Mouse (Mus musculus) megakaryocyte, embryonic 14.5 days (primary cell): Measurements from ENCODE around the gene Mbnl3.

ENCODE experiments used
- FLI1 ChIP-seq: IDR thresholded peaks from 2 replicates; pipeline ENCODE4 v1.6.1; 2012; ENCODE audit warnings: low read length, inconsistent platforms, mixed read lengths
- GATA1 ChIP-seq: IDR thresholded peaks from 3 replicates; pipeline ENCODE4 v1.6.1; 2012; ENCODE audit warnings: mixed read lengths, low read length, inconsistent platforms, borderline replicate concordance

- no peak for TF ChIP-seq GATA1
- TF ChIP-seq FLI1 = no peak
These were observed 103.6 kb downstream of the Mbnl3 start for GRCm38 (mm10) chrX:51102748-51103147.
